Mouse (Mus musculus) gastrocnemius, postnatal 25 days (tissue): ENCODE measurements at regions not wholly inside any gene's neighbourhood (a gene's known extent, or its start where the extent isn't known, plus 50 kb on each side); places are given as distances from the start of the nearest gene placed in this dataset.
A peak's percentile ranks its signal among the peaks of the same experiment; 100 is the strongest.
"Not testable (repeated sequence)": the region's sequence is repeated elsewhere in the genome, so short reads cannot be mapped to it uniquely, and the experiment has no call there.

ENCODE experiments used
- DNase-seq: peaks from one replicate; pipeline ENCODE4 v3.0.0; 2022

GRCm38 (mm10) chr16:86894982-86895381, 459.0 kb upstream of the N6amt1 start:
- DNase-seq: no peak

DNA sequence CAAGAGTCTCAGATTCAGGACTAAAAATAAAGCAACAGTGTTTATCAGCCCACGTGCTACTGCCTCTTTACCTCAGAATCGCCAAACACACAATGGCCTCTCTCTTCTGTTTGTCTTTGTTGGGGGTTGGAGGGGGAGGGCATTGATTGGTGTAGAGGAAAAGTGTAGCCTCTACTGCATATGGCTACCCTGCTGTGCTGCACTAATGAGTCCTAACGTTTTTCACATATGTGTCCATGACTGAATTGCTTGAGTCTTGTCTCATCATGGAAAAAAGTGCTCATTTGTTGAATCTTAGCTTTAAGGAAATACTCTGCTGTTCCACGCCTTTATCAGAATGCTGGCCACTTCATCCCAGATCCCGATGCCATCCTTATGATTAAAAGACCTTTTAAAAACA, 459.7 kb upstream of the N6amt1 start:
- DNase-seq: no peak

DNA sequence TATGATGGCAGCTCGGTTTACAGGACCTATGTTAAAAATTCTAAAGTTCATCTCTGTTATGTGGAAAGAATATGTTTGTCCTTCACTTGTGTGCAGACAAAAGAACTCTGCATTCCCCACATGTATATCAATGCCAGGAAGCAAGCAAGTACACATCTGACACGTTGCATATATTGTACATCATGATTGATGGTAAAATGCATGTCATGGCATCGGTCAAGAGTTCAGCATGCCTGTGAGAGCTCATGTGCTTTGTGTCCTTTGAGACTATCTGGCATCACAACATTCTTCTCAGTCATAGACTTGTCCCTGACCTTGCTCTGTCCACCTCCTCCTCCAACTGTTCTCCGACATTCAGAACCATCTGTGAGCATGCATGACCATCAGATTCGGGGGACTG, 465.6 kb upstream of the N6amt1 start:
- DNase-seq: no peak

DNA sequence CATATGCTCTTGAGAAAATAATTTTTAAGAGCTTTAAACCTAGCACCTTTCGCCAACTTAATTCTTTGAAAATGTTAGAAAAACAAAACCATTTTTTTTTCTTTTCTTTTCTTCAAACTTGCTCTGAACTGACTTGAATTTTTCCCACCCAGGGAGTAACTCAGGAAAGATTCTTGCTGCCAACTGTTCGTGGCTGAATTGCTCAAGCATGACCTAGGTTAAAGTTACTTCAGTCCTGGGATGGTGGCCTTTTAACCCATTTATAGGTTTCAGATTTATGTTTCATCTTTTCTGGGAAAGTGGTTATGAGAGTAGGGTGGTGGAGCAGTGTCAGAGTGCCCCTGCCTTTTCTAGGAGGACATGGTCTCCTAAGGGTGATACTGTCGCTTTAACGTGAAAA, 466.4 kb upstream of the N6amt1 start:
- no peak for DNase-seq

GRCm38 (mm10) chr16:86883862-86884261, 470.1 kb upstream of the N6amt1 start:
- peak; percentile 15 for DNase-seq

GRCm38 (mm10) chr16:86882529-86882928, 471.5 kb upstream of the N6amt1 start:
- DNase-seq: peak; percentile 7

- DNase-seq: peak; percentile 10
Observed at GRCm38 (mm10) chr16:86881583-86881982, 472.4 kb upstream of the N6amt1 start.

DNA sequence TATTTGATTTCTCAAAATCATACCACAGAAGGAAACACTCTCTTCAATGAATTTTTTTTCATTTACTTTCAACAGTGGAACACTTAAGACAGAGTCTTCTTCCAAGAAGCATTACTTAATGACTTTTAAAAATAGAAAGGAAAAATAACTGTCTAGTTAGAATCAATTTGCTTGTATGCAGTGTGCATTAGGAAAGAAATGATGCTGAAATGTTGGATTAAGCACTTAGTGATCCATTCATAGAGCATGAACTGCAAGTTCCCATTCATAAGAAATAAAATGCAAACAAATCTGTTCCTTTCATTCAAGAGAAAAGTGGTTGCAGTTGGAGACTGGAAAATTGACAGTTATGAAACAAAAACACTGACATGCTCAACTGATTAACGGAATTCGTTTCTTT, 493.2 kb upstream of the N6amt1 start:
- DNase-seq: no peak

DNA sequence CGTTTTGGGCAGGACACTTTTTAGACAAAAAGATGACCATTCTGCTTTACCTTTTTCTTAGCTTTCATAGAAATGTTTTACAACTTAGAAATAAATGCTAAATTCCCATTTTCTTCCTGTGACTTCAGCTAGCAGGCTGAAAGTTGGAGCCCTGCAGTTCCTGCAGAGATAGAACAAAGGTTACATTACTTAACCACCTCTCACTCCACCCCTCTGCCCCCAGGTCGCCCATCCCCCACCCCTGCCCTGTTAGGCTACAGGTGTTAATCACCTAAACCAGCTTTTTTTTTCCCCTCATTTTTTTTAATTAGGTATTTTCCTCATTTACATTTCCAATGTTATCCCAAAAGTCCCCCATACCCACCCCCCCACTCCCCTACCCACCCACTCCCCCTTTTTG, 498.1 kb upstream of the N6amt1 start:
- DNase-seq: no peak

- no peak for DNase-seq
Observed at GRCm38 (mm10) chr16:86855312-86855711, 498.7 kb upstream of the N6amt1 start.

DNA sequence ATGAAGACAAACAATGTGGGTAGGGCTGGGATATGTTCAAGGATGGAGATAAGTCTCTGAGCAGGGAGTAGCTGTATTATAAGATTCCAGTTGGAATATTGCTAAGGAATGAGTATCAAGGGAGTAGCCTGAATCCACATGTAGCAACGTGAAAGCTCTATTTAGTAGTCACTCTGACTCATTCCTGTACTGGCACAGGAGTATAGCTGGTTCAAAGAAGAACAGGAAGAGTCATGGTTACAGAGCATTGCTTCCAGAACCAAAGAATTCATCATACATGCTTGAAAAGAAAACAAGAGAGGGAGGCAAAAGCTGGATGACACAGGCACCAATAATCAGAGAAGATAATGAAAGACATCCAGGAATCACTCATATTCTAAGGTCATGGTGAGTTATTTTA, 500.6 kb upstream of the N6amt1 start:
- no peak for DNase-seq

DNA sequence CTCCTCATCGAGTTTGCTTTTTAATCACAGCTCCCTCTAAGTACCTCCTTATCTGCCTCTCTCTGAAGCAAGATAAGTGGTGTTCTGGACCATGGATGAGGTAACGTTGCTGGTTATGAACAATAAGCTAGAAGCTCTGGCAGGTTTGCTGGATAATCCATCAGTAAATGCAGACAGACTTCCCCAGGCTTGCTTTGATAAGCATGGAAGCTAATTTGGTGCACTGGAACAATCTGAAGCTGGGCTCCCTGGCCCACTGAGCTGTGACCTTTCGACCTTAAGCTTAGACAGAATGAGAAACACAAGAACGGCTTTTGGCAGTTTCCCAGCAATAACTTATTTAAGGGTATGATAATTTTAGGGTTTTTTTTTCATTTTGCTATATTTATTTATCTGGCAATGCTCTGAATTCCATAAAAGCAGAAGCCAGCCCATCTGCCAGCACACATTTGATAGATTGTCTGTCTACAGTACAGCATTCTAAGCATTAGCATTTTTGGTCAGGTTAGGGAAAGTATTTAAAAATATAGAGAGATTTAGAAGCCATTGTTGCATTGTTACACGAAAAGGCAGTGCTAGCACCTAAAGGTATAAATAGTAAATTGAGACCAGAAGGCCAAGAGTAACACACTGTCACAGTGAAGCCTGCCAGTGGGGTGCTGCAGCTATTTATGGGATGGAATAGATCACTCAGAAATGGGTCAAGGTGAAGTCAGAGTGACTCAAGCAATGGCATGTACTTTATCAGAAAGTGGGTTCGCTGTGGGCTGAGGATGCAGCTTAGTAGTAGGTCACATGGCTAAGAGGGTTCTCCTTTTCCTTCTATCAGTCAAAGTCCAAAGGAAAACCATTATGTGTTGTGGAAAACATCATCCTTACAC, 515.3 kb upstream of the N6amt1 start:
- DNase-seq: no peak

- no peak for DNase-seq
Observed at GRCm38 (mm10) chr16:86827645-86828044, 526.3 kb upstream of the N6amt1 start.

DNA sequence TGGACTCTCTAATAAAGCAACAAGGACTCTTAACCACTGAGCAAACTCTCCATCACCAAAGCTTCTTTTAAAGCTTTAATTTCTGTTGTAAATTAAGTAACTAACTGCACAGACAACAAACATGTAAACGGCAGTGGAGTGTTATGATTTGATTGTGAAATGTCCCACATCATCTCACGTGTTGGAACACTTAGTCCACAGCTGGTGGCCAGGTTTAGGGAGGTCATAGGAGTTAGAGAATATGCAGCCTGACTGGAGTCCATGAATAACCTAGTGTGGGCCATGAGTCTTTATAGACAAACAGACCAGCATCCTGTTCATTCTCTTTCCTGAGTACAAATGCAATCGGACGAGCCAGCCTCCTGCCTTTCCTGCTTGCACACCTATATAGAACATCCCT, 527.3 kb upstream of the N6amt1 start:
- no peak for DNase-seq

GRCm38 (mm10) chr16:86823496-86823895, 530.5 kb upstream of the N6amt1 start:
- no peak for DNase-seq

DNA sequence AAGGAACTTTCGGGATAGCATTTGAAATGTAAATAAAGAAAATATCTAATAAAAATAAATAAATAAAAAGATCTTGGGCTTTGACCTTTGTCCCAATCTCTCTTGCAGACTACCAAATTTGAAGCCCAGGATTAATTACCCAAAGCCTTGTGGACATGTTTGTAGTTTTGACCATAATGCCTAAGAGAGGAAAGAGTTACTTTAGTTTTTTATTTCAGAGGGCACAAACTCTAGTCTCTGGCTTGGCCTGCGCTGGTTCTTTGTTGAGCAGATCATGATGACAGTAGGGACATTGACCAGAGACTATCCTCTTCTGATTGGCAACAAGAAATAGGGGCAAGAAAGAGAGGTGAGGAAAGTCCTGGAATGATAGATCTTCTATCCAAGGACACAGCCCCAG, 532.4 kb upstream of the N6amt1 start:
- DNase-seq: no peak

GRCm38 (mm10) chr16:86818639-86819038, 535.3 kb upstream of the N6amt1 start:
- not testable (repeated sequence) for DNase-seq

- no peak for DNase-seq
Observed at GRCm38 (mm10) chr16:86816763-86817593, 537.0 kb upstream of the N6amt1 start.

DNA sequence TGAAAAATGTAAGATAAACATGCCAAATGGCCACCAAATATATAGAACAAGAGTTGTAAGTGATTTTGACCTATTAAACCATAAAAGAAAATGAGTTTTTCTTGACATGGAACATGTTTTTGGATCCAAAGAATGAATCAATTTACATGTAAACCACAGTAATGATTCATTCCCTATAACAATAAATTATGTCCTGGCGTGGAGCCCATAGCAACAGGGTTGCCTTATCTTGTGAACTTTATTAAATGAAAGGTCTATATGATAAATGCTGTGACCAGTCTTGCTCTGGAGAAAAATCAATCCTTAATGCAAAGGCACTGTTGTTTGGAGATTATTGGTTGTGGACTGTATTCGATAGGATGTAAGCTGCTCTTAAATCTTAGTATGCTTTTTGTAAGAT, 538.0 kb upstream of the N6amt1 start:
- no peak for DNase-seq

DNA sequence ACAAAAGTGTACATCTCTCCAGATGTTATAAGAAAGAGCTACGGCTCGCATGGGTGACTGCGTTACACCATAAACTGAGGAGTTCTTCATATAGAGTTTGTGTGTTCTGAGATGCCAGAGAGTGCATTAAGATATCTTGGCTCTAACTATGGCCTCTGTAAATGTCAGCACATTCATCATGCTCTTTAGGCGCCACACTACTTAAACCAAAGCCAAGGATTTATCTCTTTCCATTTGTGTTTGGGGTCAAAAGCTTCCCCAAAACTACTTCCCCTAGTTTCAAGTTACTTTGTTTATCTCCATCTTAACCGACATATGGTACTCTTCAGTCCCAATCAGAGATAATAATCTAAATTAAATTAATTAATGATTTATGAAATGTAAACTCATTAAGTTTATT, 541.3 kb upstream of the N6amt1 start:
- no peak for DNase-seq

- DNase-seq: no peak
Observed at GRCm38 (mm10) chr16:86808644-86809324, 545.2 kb upstream of the N6amt1 start.

GRCm38 (mm10) chr16:86806374-86806773, 547.6 kb upstream of the N6amt1 start:
- no peak for DNase-seq

DNA sequence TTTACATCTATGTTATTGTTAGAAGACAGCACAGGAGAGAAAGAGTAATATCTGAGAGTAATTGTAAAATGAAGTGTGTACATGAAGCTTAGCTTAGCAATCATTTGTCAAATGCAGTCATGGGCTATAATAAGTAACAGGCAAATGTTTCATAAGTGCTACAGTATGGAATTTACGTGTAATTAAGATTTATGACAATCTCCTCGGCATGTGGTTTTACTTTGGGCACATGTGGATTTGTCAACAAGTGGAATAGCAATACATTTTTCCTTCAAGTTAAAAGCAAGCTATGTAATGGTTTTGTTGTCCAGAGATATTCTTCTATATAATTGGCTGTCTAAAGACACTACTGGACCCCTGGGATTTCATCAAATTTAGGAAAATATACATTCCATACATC, 577.9 kb upstream of the N6amt1 start:
- DNase-seq: no peak
